Mouse (Mus musculus) ES-Bruce4 (cell line): ENCODE measurements around the gene Add3. TPM values are rescaled to one million over a fixed set of nuclear protein-coding genes. Genes with fewer than 3 reads are reported as not detected.

Experiments
- H3K27ac ChIP-seq: 2 replicates; pipeline ENCODE4 v1.5.1; 2012; ENCODE audit warnings: low read length, inconsistent platforms; ENCODE audit not compliant: insufficient read depth
- H3K27me3 ChIP-seq: 2 replicates; pipeline ENCODE4 v1.6.1; 2012; ENCODE audit warnings: mild to moderate bottlenecking, low read length, inconsistent platforms; ENCODE audit not compliant: control insufficient read depth, poor library complexity, insufficient read depth, severe bottlenecking
- H3K36me3 ChIP-seq: 2 replicates; pipeline ENCODE4 v1.6.1; 2012; ENCODE audit warnings: inconsistent platforms, mild to moderate bottlenecking, low read length, moderate library complexity; ENCODE audit not compliant: control insufficient read depth, poor library complexity, insufficient read depth, severe bottlenecking
- H3K4me1 ChIP-seq: one replicate; pipeline ENCODE4 v1.8.1; 2011; ENCODE audit warnings: low read length; ENCODE audit not compliant: control insufficient read depth, insufficient read depth
- H3K4me3 ChIP-seq: 2 replicates; pipeline ENCODE4 v1.5.1; 2011; ENCODE audit warnings: low read depth, mild to moderate bottlenecking, low read length
- H3K9ac ChIP-seq: 2 replicates; pipeline ENCODE4 v1.6.1; 2012; ENCODE audit warnings: low read depth, mild to moderate bottlenecking, inconsistent platforms; ENCODE audit not compliant: poor library complexity, severe bottlenecking
- H3K9me3 ChIP-seq: replicated peaks from 2 replicates; pipeline ENCODE4 v1.6.1; 2012; ENCODE audit warnings: mild to moderate bottlenecking, low read length, inconsistent platforms; ENCODE audit not compliant: control insufficient read depth, poor library complexity, insufficient read depth, severe bottlenecking
- CTCF ChIP-seq: IDR thresholded peaks from one replicate; pipeline ENCODE4 v1.8.1; 2011; ENCODE audit warnings: low read depth, low read length
- EP300 ChIP-seq: IDR thresholded peaks from 2 replicates; pipeline ENCODE4 v1.6.1; 2011; ENCODE audit warnings: low read depth, low read length; ENCODE audit not compliant: insufficient read depth
- POLR2A ChIP-seq: IDR thresholded peaks from one replicate; pipeline ENCODE4 v1.8.1; 2011; ENCODE audit warnings: low read length; ENCODE audit not compliant: insufficient read depth
- polyA plus RNA-seq: library from polyadenylated mRNA; stranded (reverse); fragments of >200 nt; gene quantifications from 2 replicates; pipeline ENCODE4 v1.2.4, GENCODE M21; 2011; ENCODE audit warnings: low read depth; ENCODE audit not compliant: missing spikeins, insufficient read depth, insufficient read length

Gene Add3
- polyA plus RNA-seq, 1 experiment: 41.5 TPM

GRCm38 (mm10) chr19:53181003-53181861 lies 41.0 kb downstream of the Add3 start:
- TF ChIP-seq CTCF (no peak), EP300 (no peak), POLR2A (no peak)
- H3K27ac ChIP-seq: no peak overlapping the region

GRCm38 (mm10) chr19:53183620-53184019 lies 43.4 kb downstream of the Add3 start:
- H3K27ac ChIP-seq: no peak overlapping the region
- H3K36me3 ChIP-seq: no peaks in the 10 kb centered on the region
- H3K4me1 ChIP-seq: no peaks in the 10 kb centered on the region
- no peak overlapping the region for H3K4me3 ChIP-seq
- TF ChIP-seq POLR2A: no peak
- no peaks in the 10 kb centered on the region for H3K27me3 ChIP-seq
- H3K9me3 ChIP-seq: peaks cover 1% of the 10 kb centered on the region; the same call in 1 of the 2 replicates
- H3K9ac ChIP-seq: no peak overlapping the region

More at GRCm38 (mm10) chr19:53181003-53181861, 41.0 kb downstream of the Add3 start:
- peaks cover 7% of the 10 kb centered on the region for H3K9me3 ChIP-seq
- no peaks in the 10 kb centered on the region for H3K27me3 ChIP-seq
- H3K4me3 ChIP-seq: no peak overlapping the region
- no peaks in the 10 kb centered on the region for H3K36me3 ChIP-seq
- no peak overlapping the region for H3K9ac ChIP-seq
- peaks cover under 1% of the 10 kb centered on the region for H3K4me1 ChIP-seq

GRCm38 (mm10) chr19:53184216-53184615 lies 44.0 kb downstream of the Add3 start:
- Histone ChIP-seq H3K9ac (no peak overlapping the region), H3K9me3 (no peaks in the 10 kb centered on the region), H3K27ac (no peak overlapping the region), H3K27me3 (no peaks in the 10 kb centered on the region), H3K36me3 (no peaks in the 10 kb centered on the region), H3K4me1 (no peaks in the 10 kb centered on the region), H3K4me3 (no peak overlapping the region)
- TF ChIP-seq POLR2A (no peak), EP300 (no peak), CTCF (no peak)

GRCm38 (mm10) chr19:53184911-53185310 lies 44.7 kb downstream of the Add3 start:
- H3K4me1 ChIP-seq: no peaks in the 10 kb centered on the region
- H3K4me3 ChIP-seq: no peak overlapping the region
- TF ChIP-seq EP300: no peak

DNA sequence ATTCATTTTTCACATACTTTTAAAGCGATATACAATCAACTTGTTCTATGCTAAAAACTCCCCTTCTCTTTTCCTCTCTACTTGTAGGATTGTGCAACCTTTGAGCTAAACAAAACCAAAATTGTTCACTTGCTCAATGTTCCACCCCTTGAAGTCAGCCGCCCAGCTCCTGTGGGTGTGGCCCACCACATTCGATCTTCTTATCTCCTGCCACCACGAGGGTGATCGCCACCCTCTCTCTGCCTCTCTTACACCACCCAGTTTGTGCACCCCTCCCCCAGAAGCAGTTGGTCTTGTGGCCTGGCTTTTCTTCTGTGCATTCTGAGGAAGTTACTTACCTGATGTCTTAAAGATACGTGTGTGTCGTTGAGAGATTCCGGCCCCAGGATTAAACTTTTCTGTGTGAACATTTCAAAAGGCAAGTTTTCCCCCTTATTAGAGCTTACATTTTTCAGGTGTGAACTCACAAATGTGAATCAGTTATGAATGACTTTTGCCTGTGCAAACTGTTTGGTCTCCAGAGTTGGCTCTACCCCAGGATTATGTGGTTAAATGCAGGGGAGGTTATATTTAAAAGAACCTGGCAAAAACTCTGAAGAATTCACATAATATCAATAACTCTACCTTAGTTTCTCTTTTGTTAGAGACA lies 45.4 kb downstream of the Add3 start:
- Histone ChIP-seq H3K4me3 (no peak overlapping the region), H3K9me3 (no peaks in the 10 kb centered on the region), H3K36me3 (no peaks in the 10 kb centered on the region), H3K4me1 (no peaks in the 10 kb centered on the region), H3K27me3 (no peaks in the 10 kb centered on the region), H3K27ac (no peak overlapping the region), H3K9ac (no peak overlapping the region)
- TF ChIP-seq EP300 (no peak), CTCF (no peak), POLR2A (no peak)

More at GRCm38 (mm10) chr19:53184911-53185310, 44.7 kb downstream of the Add3 start:
- Histone ChIP-seq H3K27me3 (no peaks in the 10 kb centered on the region), H3K27ac (no peak overlapping the region), H3K9me3 (no peaks in the 10 kb centered on the region), H3K36me3 (no peaks in the 10 kb centered on the region), H3K9ac (no peak overlapping the region)

DNA sequence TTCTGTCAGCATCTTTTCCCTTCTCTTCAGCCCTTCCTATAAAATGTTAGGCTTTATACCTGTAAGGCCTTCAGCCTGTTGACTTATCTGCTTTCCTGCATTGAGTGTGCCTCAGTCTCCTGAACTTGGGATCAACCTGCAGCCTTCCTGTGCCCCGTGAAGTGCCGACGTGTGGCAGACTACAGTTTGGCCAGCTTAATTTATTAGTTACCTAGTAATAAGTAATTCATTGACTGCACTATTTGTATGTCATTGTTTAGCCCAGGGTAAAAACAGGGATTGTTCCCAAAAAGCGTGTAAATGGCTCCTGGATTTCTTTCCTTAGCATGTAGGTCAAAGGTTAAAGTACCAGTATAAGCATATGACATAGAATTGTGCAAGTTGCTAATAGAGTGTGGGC lies 46.2 kb downstream of the Add3 start:
- Histone ChIP-seq H3K4me3 (no peak overlapping the region), H3K9ac (no peak overlapping the region), H3K36me3 (no peaks in the 10 kb centered on the region), H3K27ac (no peak overlapping the region), H3K4me1 (no peaks in the 10 kb centered on the region), H3K9me3 (no peaks in the 10 kb centered on the region), H3K27me3 (no peaks in the 10 kb centered on the region)
- no peak for TF ChIP-seq CTCF
- TF ChIP-seq POLR2A: no peak
- TF ChIP-seq EP300: no peak
